ENCODE assay signal across 20 mouse cellular contexts in the genomic region with DNA sequence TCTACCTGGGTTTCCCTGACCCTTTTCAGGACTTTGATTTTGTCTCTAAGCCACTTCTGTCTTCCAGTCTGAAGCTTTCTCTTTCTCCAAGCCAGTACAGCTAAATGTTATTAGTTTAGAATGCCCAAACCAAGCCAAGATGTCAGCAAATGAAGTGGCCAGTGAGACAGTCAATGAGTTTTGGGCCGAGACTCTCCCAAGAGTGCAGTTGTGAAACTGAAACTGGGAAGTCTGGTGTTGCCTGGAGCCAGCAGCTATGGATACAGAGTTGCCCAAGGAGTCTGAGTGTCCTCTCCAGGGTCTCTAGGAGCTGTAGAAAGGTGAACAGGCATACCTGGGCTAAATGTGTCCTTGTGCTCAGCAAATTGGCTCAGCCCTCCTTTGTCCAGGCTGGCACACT.
DNase-seq lines count a peak whose midpoint lies in the region; ATAC-seq and TF ChIP-seq lines count a peak whose summit lies in the region.
"Had no signal": no experiment of that assay in that cellular context is flagged by ENCODE, and none has a peak within 500 bp of the region (broad histone marks: within the 10 kb centered on the region; RNA-seq: fewer than 3 reads in every experiment).

No protein-coding gene starts in this region.

- intact Hi-C loops in heart, adult 2 months (cut with DNase I): no loop called here

- H3K27me3 ChIP-seq in heart, adult 2 months (ENCODE audit: control insufficient read depth, insufficient read depth, low read length): no peaks in the 10 kb centered on the region
- no peaks in the 10 kb centered on the region for H3K27me3 ChIP-seq in lung, embryonic 14.5 days (ENCODE audit: insufficient read depth, low read length)
- H3K27me3 ChIP-seq in midbrain, postnatal 0 days (ENCODE audit: insufficient read depth, low read length): no peaks in the 10 kb centered on the region
- H3K27me3 ChIP-seq: neural tube, embryonic 15.5 days; stomach, embryonic 15.5 days had no signal

- no peak for TF ChIP-seq POLR2A in heart, adult 2 months (IDR thresholded peaks at IDR 0.05; ENCODE audit: insufficient read depth, low read depth, low read length)

- H3K36me3 ChIP-seq in heart, adult 2 months (ENCODE audit: control insufficient read depth, insufficient read depth, low read length): no peaks in the 10 kb centered on the region
- peaks cover 4% of the 10 kb centered on the region; the same call in 1 of the 2 replicates for H3K36me3 ChIP-seq in lung, embryonic 14.5 days (ENCODE audit: insufficient read depth)
- H3K36me3 ChIP-seq in midbrain, postnatal 0 days (ENCODE audit: insufficient read depth, low read length): no peaks in the 10 kb centered on the region; the same call in 1 of the 2 replicates
- H3K36me3 ChIP-seq: G1E; neural tube, embryonic 15.5 days; stomach, embryonic 15.5 days had no signal

- no peak overlapping the region for H3K4me2 ChIP-seq in lung, embryonic 14.5 days
- H3K4me2 ChIP-seq in midbrain, postnatal 0 days (ENCODE audit: low read depth, low read length, poor library complexity, severe bottlenecking): no peak overlapping the region
- H3K4me2 ChIP-seq: neural tube, embryonic 15.5 days; stomach, embryonic 15.5 days had no signal

- 62% methylated on average over 1 of the region's 1 CpGs for WGBS in heart, adult 2 months
- WGBS in lung, embryonic 14.5 days: 67% methylated on average over 1 of the region's 1 CpGs
- 85% methylated on average over 1 of the region's 1 CpGs for WGBS in midbrain, postnatal 0 days

- peak; percentile 9 to 18 for DNase-seq in adrenal gland, postnatal 36 days
- DNase-seq in adrenal gland, postnatal 4 days (ENCODE audit: low spot score in 2 of 2): no peak
- DNase-seq in 3T3-L1 (ENCODE audit: low read depth, low spot score): peak; percentile 5
- DNase-seq in heart, adult 2 months: peak; percentile 28 to 55
- peak; percentile 57 for DNase-seq in lung, embryonic 14.5 days
- no peak for DNase-seq in retina, postnatal 1 day
- no peak for DNase-seq in midbrain, postnatal 0 days (ENCODE audit: low spot score)
- no peak for DNase-seq in embryo, embryonic 11 days
- DNase-seq: B cell, adult 2 months; kidney, postnatal 14 days; right cerebral cortex, postnatal 25 days; thymus, postnatal 4 days had no signal

- no peak overlapping the region for H3K4me3 ChIP-seq in heart, adult 2 months
- no peak overlapping the region for H3K4me3 ChIP-seq in lung, embryonic 14.5 days (ENCODE audit: low read depth, low read length)
- no peak overlapping the region for H3K4me3 ChIP-seq in midbrain, postnatal 0 days (ENCODE audit: low read depth, low read length)
- H3K4me3 ChIP-seq: left cerebral cortex, adult 2 months; neural tube, embryonic 15.5 days; stomach, embryonic 15.5 days had no signal

- H3K4me1 ChIP-seq in heart, adult 2 months (ENCODE audit: control insufficient read depth, insufficient read depth, low read length): peaks cover 4% of the 10 kb centered on the region
- H3K4me1 ChIP-seq in lung, embryonic 14.5 days (ENCODE audit: insufficient read depth): no peaks in the 10 kb centered on the region
- no peaks in the 10 kb centered on the region for H3K4me1 ChIP-seq in midbrain, postnatal 0 days (ENCODE audit: insufficient read depth, low read length)
- H3K4me1 ChIP-seq: stomach, embryonic 15.5 days had no signal

- no peak; the same call in 1 of the 2 replicates for ATAC-seq in lung, embryonic 14.5 days (ENCODE audit: insufficient read depth)
- ATAC-seq in midbrain, postnatal 0 days (ENCODE audit: low FRiP score): no peak
- ATAC-seq: activated CD4-positive, CD25-positive, alpha-beta regulatory T cell, adult 4 months; hindbrain, embryonic 16.5 days; midbrain, embryonic 16.5 days had no signal

- no peak overlapping the region for H3K9ac ChIP-seq in heart, adult 2 months (ENCODE audit: low read depth, low read length)
- H3K9ac ChIP-seq in lung, embryonic 14.5 days: no peak overlapping the region
- no peak overlapping the region for H3K9ac ChIP-seq in midbrain, postnatal 0 days (replicated peaks; ENCODE audit: low read length, poor library complexity, severe bottlenecking)
- H3K9ac ChIP-seq: liver, embryonic 14.5 days; neural tube, embryonic 15.5 days; stomach, embryonic 15.5 days had no signal

- no peak overlapping the region; the same call in 1 of the 2 replicates for H3K27ac ChIP-seq in heart, adult 2 months
- H3K27ac ChIP-seq in lung, embryonic 14.5 days (ENCODE audit: low read depth): no peak overlapping the region
- no peak overlapping the region for H3K27ac ChIP-seq in midbrain, postnatal 0 days (ENCODE audit: low read depth, low read length)
- H3K27ac ChIP-seq: left cerebral cortex, adult 2 months; liver, embryonic 14.5 days; neural tube, embryonic 15.5 days; stomach, embryonic 15.5 days had no signal

- TF ChIP-seq CTCF in heart, adult 2 months (IDR thresholded peaks at IDR 0.05): no peak
- TF ChIP-seq CTCF in lung, embryonic 14.5 days (IDR thresholded peaks at IDR 0.05; ENCODE audit: low read depth): no peak
- TF ChIP-seq CTCF in midbrain, postnatal 0 days (IDR thresholded peaks at IDR 0.05): no peak

- no peaks in the 10 kb centered on the region for H3K79me2 ChIP-seq in heart, adult 2 months (replicated peaks; ENCODE audit: control insufficient read depth, insufficient read depth, low read length)

- TF ChIP-seq EP300 in heart, adult 2 months (IDR thresholded peaks at IDR 0.05; ENCODE audit: insufficient read depth, low read depth, low read length): no peak

- H3K9me3 ChIP-seq in lung, embryonic 14.5 days (ENCODE audit: low read depth, low read length): no peaks in the 10 kb centered on the region
- no peaks in the 10 kb centered on the region for H3K9me3 ChIP-seq in midbrain, postnatal 0 days (ENCODE audit: low read length)
- H3K9me3 ChIP-seq: neural tube, embryonic 15.5 days; stomach, embryonic 15.5 days had no signal

Comparison
In these comparisons a context has a peak if more than half of its experiments do, and no peak if none do; other contexts are left out.
1. DNase-seq: peak in adrenal gland, postnatal 36 days (2 of 2), 3T3-L1 (single experiment), heart, adult 2 months (2 of 2) and lung, embryonic 14.5 days (single experiment); none in adrenal gland, postnatal 4 days (0 of 2), retina, postnatal 1 day (single experiment), midbrain, postnatal 0 days (single experiment) and embryo, embryonic 11 days (single experiment).